Mouse (Mus musculus): ENCODE measurements around the gene Ggta1. TPM values are rescaled to one million over a fixed set of nuclear protein-coding genes. Genes with fewer than 3 reads are reported as not detected.
"Not testable (repeated sequence)": the region's sequence is repeated elsewhere in the genome, so short reads cannot be mapped to it uniquely, and the experiment has no call there.

Gene Ggta1
- polyA plus RNA-seq, 1 experiment from 2014 or later = 4.8 TPM

- Histone ChIP-seq H3K27me3 (peaks cover 10% of the 10 kb centered on the region; the same call in 1 of the 2 replicates), H3K9ac (replicated peaks) (no peak overlapping the region), H3K9me3 (no peaks in the 10 kb centered on the region), H3K4me3 (no peak overlapping the region), H3K4me2 (replicated peaks) (no peak overlapping the region), H3K27ac (replicated peaks) (no peak overlapping the region), H3K4me1 (peaks cover 20% of the 10 kb centered on the region), H3K36me3 (no peaks in the 10 kb centered on the region)
- no peak for ATAC-seq (replicated peaks)
These were observed 2.6 kb upstream of the Ggta1 start for GRCm38 (mm10) chr2:35465677-35466076.

DNA sequence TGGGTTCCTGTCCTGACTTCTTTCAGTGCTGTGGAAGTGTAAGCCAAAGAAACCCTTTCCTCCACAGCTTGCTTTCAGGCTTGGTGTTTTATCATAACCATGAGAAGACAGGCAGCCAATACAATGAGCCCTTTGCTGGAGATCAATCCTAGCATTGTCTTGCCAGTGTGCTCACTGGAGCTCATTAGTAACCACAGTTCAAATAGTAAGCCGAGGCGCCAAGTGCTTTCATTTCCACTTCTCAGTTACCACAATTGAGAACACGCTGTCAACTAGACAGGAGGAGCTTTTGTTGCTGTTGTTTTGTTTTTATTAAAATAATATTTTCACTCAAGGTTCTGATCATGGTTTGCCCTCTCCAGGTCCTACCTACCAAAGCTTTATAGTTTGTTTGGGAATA lies 1.5 kb upstream of the Ggta1 start:
- WGBS = 19% methylated on average over 3 of the region's 3 CpGs
- Histone ChIP-seq H3K36me3 (no peaks in the 10 kb centered on the region), H3K4me2 (replicated peaks) (no peak overlapping the region), H3K27ac (replicated peaks) (no peak overlapping the region), H3K27me3 (peaks cover 13% of the 10 kb centered on the region; the same call in 1 of the 2 replicates), H3K4me3 (no peak overlapping the region), H3K4me1 (peaks cover 20% of the 10 kb centered on the region), H3K9me3 (no peaks in the 10 kb centered on the region), H3K9ac (replicated peaks) (no peak overlapping the region)
- no peak for ATAC-seq (replicated peaks)

GRCm38 (mm10) chr2:35464089-35464534 lies 1.1 kb upstream of the Ggta1 start:
- WGBS = 53% methylated on average over 7 of the region's 7 CpGs
- H3K9me3 ChIP-seq = no peaks in the 10 kb centered on the region
- H3K9ac ChIP-seq (replicated peaks) = no peak overlapping the region
- no peak overlapping the region for H3K27ac ChIP-seq (replicated peaks)
- H3K4me2 ChIP-seq (replicated peaks) = no peak overlapping the region
- H3K27me3 ChIP-seq = peaks cover 13% of the 10 kb centered on the region; the same call in 1 of the 2 replicates
- peaks cover 20% of the 10 kb centered on the region for H3K4me1 ChIP-seq
- no peaks in the 10 kb centered on the region for H3K36me3 ChIP-seq
- no peak for ATAC-seq (replicated peaks)
- H3K4me3 ChIP-seq = no peak overlapping the region

DNA sequence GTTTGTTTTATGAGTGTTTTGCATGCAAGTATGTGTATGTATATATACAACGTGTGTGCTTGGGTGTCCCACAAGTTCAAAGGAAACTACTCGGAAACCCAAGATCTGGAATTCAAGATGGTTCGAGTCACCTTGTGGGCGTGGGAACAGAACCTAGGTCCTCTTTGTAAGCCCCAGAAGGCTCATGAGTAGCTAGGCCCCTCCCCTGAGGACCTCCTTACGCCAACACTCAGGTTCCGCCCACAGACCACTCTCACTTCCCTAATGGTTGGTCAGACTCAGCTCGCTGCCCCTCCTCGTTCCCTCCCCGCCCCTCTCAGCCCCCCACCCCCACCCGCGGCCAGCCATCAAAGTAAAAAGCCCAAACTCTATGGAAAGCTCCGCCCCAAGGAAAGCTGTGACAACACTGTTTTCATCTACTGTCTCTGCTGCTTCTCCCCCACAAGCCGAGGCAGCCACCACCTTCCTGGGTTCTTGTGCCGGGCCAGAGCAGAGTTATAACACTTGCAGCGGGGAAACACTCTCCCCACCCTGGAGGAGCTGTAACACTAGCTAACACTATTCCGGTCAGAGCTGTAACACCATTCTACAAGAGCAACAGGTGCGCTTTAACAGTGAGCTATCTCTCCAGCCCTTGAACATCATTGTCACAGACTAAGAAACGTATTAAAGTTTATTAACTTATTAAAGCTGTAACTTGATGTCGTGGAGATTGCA lies 499 bp upstream of the Ggta1 start:
- peak; percentile 49; the same call in 1 of the 2 replicates for ATAC-seq (replicated peaks)

DNA sequence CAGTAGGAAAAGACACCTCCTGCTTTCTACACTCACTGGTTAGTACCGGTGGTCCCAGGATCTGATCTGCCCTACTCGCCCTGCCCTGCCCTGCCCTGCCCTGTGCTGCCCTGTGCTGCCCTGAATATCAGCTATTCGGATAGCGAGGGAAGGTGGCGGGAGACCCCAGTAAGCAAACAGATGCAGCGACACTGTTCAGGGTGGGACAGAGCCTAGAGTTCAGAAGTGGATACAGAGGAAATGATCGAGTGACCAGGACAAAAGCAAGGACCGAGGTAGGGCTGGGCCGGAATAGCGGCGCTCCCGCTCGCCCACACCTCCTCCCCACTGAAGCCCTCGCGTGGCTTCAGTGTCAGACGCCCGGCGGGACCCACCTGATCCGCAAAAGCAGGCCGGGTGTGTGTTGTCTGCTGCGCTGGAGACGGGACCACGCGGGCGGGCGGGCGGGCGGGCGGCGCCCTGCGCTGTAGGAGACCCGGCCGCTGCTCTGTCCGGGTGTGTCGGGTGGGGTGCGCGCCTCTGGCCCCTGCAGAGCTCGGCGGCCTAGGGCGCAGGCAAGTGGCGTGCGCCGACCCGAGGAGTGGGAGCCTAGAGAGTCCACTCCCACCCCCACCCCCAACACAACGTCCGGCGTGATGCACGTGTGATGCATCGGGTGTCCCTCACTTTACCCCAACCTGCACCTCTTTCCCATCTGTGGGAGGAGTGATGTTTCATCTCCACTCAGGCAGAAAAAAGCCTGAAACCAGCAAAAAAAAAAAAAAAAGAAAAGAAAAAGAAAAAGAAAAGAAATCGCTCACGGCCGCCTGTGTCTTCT lies 852 bp downstream of the Ggta1 start:
- Histone ChIP-seq H3K27ac (replicated peaks) (no peak overlapping the region), H3K9ac (replicated peaks) (peak overlapping the region; percentile 56), H3K9me3 (no peaks in the 10 kb centered on the region), H3K36me3 (no peaks in the 10 kb centered on the region), H3K4me3 (peak overlapping the region; percentile 52), H3K27me3 (peaks cover 13% of the 10 kb centered on the region; the same call in 1 of the 2 replicates), H3K4me2 (replicated peaks) (peak overlapping the region; percentile 87), H3K4me1 (peaks cover 20% of the 10 kb centered on the region)
- under 1% methylated on average over 52 of the region's 52 CpGs for WGBS
- ATAC-seq (replicated peaks) = peak; percentile 69

More for the DNA sequence above, 499 bp upstream of the Ggta1 start:
- no peak overlapping the region for H3K27ac ChIP-seq (replicated peaks)
- no peaks in the 10 kb centered on the region for H3K9me3 ChIP-seq
- WGBS = 18% methylated on average over 19 of the region's 19 CpGs
- H3K9ac ChIP-seq (replicated peaks) = no peak overlapping the region
- H3K36me3 ChIP-seq = no peaks in the 10 kb centered on the region
- H3K4me2 ChIP-seq (replicated peaks) = no peak overlapping the region
- no peak overlapping the region for H3K4me3 ChIP-seq
- H3K27me3 ChIP-seq = peaks cover 13% of the 10 kb centered on the region; the same call in 1 of the 2 replicates
- H3K4me1 ChIP-seq = peaks cover 20% of the 10 kb centered on the region

DNA sequence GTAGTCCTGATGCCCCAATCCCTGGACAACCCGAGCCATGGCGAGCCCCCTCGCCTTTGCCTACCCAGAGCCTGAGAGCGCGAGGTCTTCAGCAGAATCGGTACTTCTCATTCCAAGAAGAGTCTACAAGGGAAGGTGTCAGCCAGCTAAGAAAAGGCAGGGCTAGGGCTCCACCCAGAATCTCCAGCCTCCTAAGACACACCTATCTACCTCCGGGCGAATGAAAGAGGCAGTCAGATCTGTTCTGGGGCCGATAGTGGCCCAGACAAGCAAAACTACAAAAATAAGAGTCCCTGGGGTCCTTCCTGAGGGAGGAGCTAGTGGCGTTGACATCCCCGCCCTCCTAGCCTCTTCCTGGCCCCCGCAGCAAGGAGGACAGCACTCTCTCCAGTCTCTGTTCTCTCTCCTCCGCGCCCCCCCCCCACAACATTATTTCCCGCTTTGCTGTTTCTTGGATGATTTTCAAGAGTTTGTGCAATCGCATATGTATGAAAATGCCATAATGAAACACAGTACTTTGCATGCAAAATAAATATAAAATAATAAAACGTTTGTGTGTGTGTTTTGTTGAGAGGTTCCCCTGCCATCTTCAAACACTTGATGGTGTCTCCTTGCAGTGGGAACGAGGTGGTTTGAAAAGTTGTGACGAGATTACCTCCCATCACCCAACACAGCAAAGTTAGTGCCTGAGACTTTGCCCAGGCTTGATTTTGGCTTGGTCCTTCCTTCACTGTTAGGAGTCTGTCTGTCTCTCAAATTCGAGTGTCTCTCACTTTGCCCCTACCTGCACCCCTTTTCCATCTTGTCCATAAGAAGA lies 1.7 kb downstream of the Ggta1 start:
- ATAC-seq (replicated peaks) = 0 out of 2 replicates have a peak, but pooled peaks have one; percentile 9
- Histone ChIP-seq H3K4me1 (peaks cover 20% of the 10 kb centered on the region), H3K9ac (replicated peaks) (peak overlapping the region; percentile 56; the same call in 1 of the 2 replicates), H3K27ac (replicated peaks) (no peak overlapping the region), H3K9me3 (no peaks in the 10 kb centered on the region), H3K36me3 (no peaks in the 10 kb centered on the region), H3K4me3 (peak overlapping the region; percentile 52), H3K27me3 (peaks cover 13% of the 10 kb centered on the region; the same call in 1 of the 2 replicates), H3K4me2 (replicated peaks) (peak overlapping the region; percentile 87)
- 6% methylated on average over 20 of the region's 20 CpGs for WGBS

DNA sequence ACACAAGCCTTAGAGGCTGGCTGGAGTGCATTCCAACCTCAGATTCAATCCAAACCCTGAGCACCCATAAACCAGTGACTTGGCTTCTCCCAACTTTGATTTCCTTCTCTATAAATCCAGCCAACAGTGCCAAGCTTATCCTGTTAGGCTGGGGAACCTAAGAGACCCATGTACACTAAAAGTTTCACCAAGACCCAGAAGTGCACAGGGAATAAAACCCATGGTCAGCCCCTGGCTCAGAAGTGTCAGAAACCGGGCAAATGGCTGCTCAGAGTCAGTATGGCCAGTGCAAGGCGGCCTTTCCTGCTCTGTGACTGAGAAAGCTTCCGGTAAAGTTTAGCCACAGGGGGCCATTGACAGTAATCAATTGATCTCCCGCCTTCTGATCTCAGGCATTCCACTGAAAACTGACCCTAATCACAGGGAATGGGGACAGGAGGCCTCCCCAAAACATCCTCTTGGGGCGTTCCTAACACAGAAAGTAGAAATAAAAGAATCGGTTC lies 2.6 kb downstream of the Ggta1 start:
- peak overlapping the region; percentile 52; the same call in 1 of the 2 replicates for H3K4me3 ChIP-seq
- ATAC-seq (replicated peaks) = no peak
- H3K27ac ChIP-seq (replicated peaks) = no peak overlapping the region
- H3K4me1 ChIP-seq = peaks cover 20% of the 10 kb centered on the region
- H3K4me2 ChIP-seq (replicated peaks) = peak overlapping the region; percentile 87; the same call in 1 of the 2 replicates
- H3K9me3 ChIP-seq = no peaks in the 10 kb centered on the region
- H3K27me3 ChIP-seq = peaks cover 13% of the 10 kb centered on the region; the same call in 1 of the 2 replicates
- no peak overlapping the region for H3K9ac ChIP-seq (replicated peaks)
- no peaks in the 10 kb centered on the region for H3K36me3 ChIP-seq
- WGBS = 21% methylated on average over 6 of the region's 6 CpGs

GRCm38 (mm10) chr2:35459316-35459715 lies 3.7 kb downstream of the Ggta1 start:
- H3K27ac ChIP-seq (replicated peaks) = no peak overlapping the region
- H3K9me3 ChIP-seq = no peaks in the 10 kb centered on the region
- peaks cover 20% of the 10 kb centered on the region for H3K4me1 ChIP-seq
- peaks cover 13% of the 10 kb centered on the region; the same call in 1 of the 2 replicates for H3K27me3 ChIP-seq
- H3K4me2 ChIP-seq (replicated peaks) = no peak overlapping the region
- ATAC-seq (replicated peaks) = no peak
- H3K4me3 ChIP-seq = no peak overlapping the region
- no peak overlapping the region for H3K9ac ChIP-seq (replicated peaks)
- no peaks in the 10 kb centered on the region for H3K36me3 ChIP-seq

DNA sequence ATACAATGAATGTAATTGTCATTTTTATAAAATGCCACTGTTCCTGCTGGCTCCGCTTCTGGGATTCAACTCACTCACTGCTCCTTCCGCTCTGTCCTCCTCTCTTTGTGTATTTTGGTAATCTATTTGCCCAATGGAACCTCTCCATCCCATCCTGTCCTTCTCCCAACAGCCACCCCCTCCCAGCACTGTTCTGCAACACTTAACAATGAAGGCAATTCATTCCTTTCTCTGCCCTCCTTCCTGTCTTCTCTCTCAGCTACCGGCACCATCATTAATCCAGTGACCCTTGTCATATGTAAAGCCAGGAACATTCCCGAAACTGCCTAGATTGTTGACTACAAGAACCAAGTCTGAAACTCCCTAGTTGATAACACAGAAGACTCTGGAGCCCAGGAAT lies 4.6 kb downstream of the Ggta1 start:
- Histone ChIP-seq H3K27me3 (peaks cover 13% of the 10 kb centered on the region; the same call in 1 of the 2 replicates), H3K4me1 (peaks cover 20% of the 10 kb centered on the region), H3K36me3 (no peaks in the 10 kb centered on the region), H3K9ac (replicated peaks) (no peak overlapping the region), H3K4me2 (replicated peaks) (no peak overlapping the region), H3K4me3 (no peak overlapping the region), H3K9me3 (no peaks in the 10 kb centered on the region), H3K27ac (replicated peaks) (no peak overlapping the region)
- WGBS = 76% methylated on average over 4 of the region's 4 CpGs
- no peak for ATAC-seq (replicated peaks)

DNA sequence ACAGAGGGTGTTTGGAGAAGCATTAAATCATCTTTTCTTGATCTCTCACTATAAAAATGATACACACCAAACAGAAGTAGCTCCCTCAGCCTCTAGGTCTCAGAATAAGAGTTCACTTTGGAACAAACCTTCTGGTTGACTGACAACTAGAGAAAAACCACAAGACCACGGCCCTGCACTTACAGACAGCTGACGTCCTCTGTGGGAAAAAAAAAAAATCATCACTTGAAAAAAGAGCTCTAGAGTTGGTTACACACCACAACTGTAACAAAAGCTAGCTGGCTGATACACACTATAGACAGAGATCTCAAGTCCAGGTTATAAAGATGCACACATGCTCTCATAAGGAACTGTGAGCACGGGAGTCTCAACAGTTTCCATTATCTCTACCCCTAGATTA lies 9.3 kb downstream of the Ggta1 start:
- Histone ChIP-seq H3K4me3 (no peak overlapping the region), H3K4me2 (replicated peaks) (no peak overlapping the region), H3K36me3 (no peaks in the 10 kb centered on the region), H3K27me3 (no peaks in the 10 kb centered on the region), H3K9me3 (no peaks in the 10 kb centered on the region), H3K4me1 (no peaks in the 10 kb centered on the region), H3K9ac (replicated peaks) (no peak overlapping the region), H3K27ac (replicated peaks) (no peak overlapping the region)
- ATAC-seq (replicated peaks) = no peak
- 84% methylated on average over 3 of the region's 3 CpGs for WGBS

DNA sequence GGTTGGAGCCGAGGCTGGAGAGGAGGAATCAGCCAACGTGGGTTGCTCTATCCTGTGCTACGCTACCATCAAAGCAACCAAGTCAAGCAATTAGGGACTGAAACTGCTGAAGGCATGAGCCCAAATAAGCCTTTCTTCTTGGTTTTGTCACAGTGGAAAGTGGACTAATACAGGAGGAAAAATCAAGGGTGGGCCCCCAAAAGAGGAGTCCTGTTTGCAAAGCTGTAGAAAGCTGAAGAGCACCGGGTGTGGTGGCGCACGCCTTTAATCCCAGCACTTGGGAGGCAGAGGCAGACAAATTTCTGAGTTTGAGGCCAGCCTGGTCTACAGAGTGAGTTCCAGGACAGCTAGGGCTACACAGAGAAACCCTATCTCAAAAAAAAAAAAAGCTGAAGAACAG lies 10.3 kb downstream of the Ggta1 start:
- not testable (repeated sequence) for H3K4me2 ChIP-seq (replicated peaks); H3K27ac ChIP-seq (replicated peaks); H3K27me3 ChIP-seq; H3K36me3 ChIP-seq; H3K9me3 ChIP-seq; H3K4me3 ChIP-seq; H3K9ac ChIP-seq (replicated peaks); ATAC-seq (replicated peaks); H3K4me1 ChIP-seq
- WGBS = 97% methylated on average over 6 of the region's 6 CpGs

Data from forebrain, embryonic 15.5 days (tissue).